Mouse (Mus musculus) liver, embryonic 14.5 days (tissue): ENCODE measurements around the gene Phex. TPM values are rescaled to one million over a fixed set of nuclear protein-coding genes. Genes with fewer than 3 reads are reported as not detected.

ENCODE experiments used
- ATAC-seq: fragments of 200-750 bp; cut with Nextera tagmentation; 2 replicates; pipeline ENCODE4 v1.8.0; 2017; ENCODE audit warnings: moderate number of reproducible peaks, mild to moderate bottlenecking, moderate library complexity; ENCODE audit not compliant: insufficient read depth
- DNase-seq, 3 experiments: peaks; one replicate each; pipeline ENCODE4 v3.0.0-alpha.2; 2012 to 2013; ENCODE audit warnings: low read depth in 3 of 3, low spot score in 3 of 3
- H3K27ac ChIP-seq: fragments of 300-500 bp; sonication (generic); 2 replicates; pipeline ENCODE4 v1.5.1; 2014; ENCODE audit warnings: moderate library complexity, mild to moderate bottlenecking, control low read depth, inconsistent platforms
- H3K27me3 ChIP-seq: fragments of 300-500 bp; sonication (generic); 2 replicates; pipeline ENCODE4 v1.6.1; 2014; ENCODE audit warnings: mild to moderate bottlenecking, low read length, moderate library complexity; ENCODE audit not compliant: control insufficient read depth, insufficient read depth
- H3K36me3 ChIP-seq: fragments of 300-500 bp; sonication (generic); replicated peaks from 2 replicates; pipeline ENCODE4 v1.6.1; 2014; ENCODE audit warnings: low read depth; ENCODE audit not compliant: control insufficient read depth, insufficient read depth
- H3K4me1 ChIP-seq, 2 experiments: fragments of 200-500 bp in 1 of 2; fragments of 300-500 bp in 1 of 2; sonication (generic) in 1 of 2; replicated peaks; 2 replicates each; pipeline ENCODE4 v1.6.1; 2012 to 2014; ENCODE audit warnings: antibody characterized with exemption in 1 of 2, inconsistent platforms in 1 of 2, low read length in 1 of 2; ENCODE audit not compliant: control insufficient read depth in 2 of 2, insufficient read depth in 2 of 2
- H3K4me2 ChIP-seq: fragments of 300-500 bp; sonication (generic); 2 replicates; pipeline ENCODE4 v1.6.1; 2014; ENCODE audit warnings: low read depth, mild to moderate bottlenecking, control low read depth, moderate library complexity
- H3K4me3 ChIP-seq, 2 experiments: fragments of 200-500 bp in 1 of 2; fragments of 300-500 bp in 1 of 2; sonication (generic) in 1 of 2; 2 replicates each; pipeline ENCODE4 v1.5.1; 2012 to 2014; ENCODE audit warnings: low read depth in 2 of 2, low read length in 2 of 2, mild to moderate bottlenecking in 2 of 2, control low read depth in 1 of 2, inconsistent platforms in 1 of 2, moderate library complexity in 1 of 2; ENCODE audit not compliant: insufficient read depth in 1 of 2
- H3K9ac ChIP-seq: fragments of 300-500 bp; sonication (generic); replicated peaks from 2 replicates; pipeline ENCODE4 v1.6.1; 2014; ENCODE audit warnings: mild to moderate bottlenecking, control low read depth, moderate library complexity
- H3K9me3 ChIP-seq: fragments of 300-500 bp; sonication (generic); 2 replicates; pipeline ENCODE4 v1.6.1; 2016; ENCODE audit warnings: low read length, mixed read lengths; ENCODE audit not compliant: control insufficient read depth
- CTCF ChIP-seq: IDR thresholded peaks from 2 replicates; pipeline ENCODE4 v1.5.1; 2016; ENCODE audit warnings: antibody characterized with exemption, low read depth, control low read depth
- EP300 ChIP-seq: IDR thresholded peaks from 2 replicates; pipeline ENCODE4 v1.6.1; 2016; ENCODE audit warnings: antibody characterized with exemption, low read depth
- WGBS: fragments of 180-500 bp; shearing (Covaris S2); extraction: QIAGEN DNeasy Blood & Tissue Kit; methylation state at CpG from one replicate; pipeline ENCODE4 v1.1.7; 2014; ENCODE audit not compliant: insufficient replicate concordance; 5-methylcytosine and 5-hydroxymethylcytosine counted together
- polyA plus RNA-seq, 2 experiments: library from polyadenylated mRNA; depleted of rRNA in 1 of 2; stranded (reverse) in 1 of 2; unstranded in 1 of 2; fragments of >200 nt; fragmentation: Nextera tagmentation in 1 of 2; extraction: Ambion mirVana in 1 of 2; gene quantifications; 2 replicates each; pipeline versions ENCODE4 v1.2.1 to v1.2.3; 2012 to 2014

Phex gene
- polyA plus RNA-seq (2012; rRNA removed) (0.01 TPM in 1 of 2 replicates, not detected in the other), polyA plus RNA-seq (2014; fragmentation: Nextera tagmentation; extraction: Ambion mirVana) (not detected in 2 replicates)

DNA sequence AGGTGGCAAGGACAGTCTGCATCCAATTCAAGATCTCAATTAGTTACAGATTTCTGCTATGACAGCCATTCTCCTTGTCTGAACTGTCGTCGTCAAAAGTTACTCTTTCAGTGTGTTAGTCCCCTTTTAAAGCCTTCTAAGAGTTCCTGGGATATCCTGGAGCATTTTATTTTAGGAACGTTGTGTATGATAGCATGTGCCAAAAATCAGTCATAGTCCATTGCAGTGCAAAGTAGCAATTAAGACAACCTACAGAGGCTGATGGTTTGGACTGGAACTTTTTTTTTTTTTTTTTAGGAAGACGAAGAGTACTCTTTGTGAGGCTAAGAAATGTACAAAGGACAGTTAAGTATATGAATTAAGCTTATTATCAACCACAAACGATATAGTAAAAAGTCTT lies at the start of gene Phex:
Phex (minus strand) TSS at position 101 of the 400 bp plus-strand sequence.
- no peak within 1 kb of the TSS for H3K9ac ChIP-seq
- 40% methylated on average over 5 of the region's 5 CpGs for WGBS
- H3K4me3 ChIP-seq, result no peak within 1 kb of the TSS
- H3K4me1 ChIP-seq, result no peaks in the 10 kb centered on the region
- no peak within 1 kb of the TSS for H3K4me2 ChIP-seq
- no peaks in the 10 kb centered on the region for H3K9me3 ChIP-seq
- H3K27me3 ChIP-seq, result no peaks in the 10 kb centered on the region
- H3K27ac ChIP-seq, result no peak within 1 kb of the TSS
- H3K36me3 ChIP-seq, result no peaks in the 10 kb centered on the region
- ATAC-seq (no peak), DNase-seq (no peak)
- TF ChIP-seq CTCF (no peak), EP300 (no peak)

DNA sequence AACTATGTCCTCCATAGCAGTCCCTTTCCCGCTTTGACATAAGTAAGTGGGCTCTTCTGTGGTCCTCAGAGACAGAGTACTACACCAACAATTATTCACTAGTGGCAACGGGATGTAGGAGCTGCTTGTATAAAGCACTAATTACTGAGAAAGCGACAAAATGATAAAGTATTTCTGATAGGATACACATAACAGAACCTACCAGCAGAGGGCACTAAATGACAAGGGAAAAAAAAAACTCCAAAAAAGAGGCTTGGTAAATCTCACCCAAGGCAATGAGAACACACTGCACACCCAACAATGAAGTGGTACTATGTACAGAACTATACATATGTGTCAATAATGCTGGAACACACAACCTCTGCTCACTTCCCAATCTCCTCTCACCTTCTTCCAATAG lies 47.6 kb upstream of the Phex start:
- Histone ChIP-seq H3K36me3 (no peaks in the 10 kb centered on the region), H3K9ac (no peak overlapping the region), H3K27me3 (no peaks in the 10 kb centered on the region), H3K9me3 (no peaks in the 10 kb centered on the region), H3K4me1 (no peaks in the 10 kb centered on the region), H3K4me2 (no peak overlapping the region), H3K27ac (no peak overlapping the region), H3K4me3 (no peak overlapping the region)
- TF ChIP-seq CTCF, result peak; percentile 28; the same call in 1 of the 2 replicates
- TF ChIP-seq EP300, result no peak
- 65% methylated on average over 3 of the region's 3 CpGs for WGBS
- DNase-seq (no peak), ATAC-seq (no peak)

DNA sequence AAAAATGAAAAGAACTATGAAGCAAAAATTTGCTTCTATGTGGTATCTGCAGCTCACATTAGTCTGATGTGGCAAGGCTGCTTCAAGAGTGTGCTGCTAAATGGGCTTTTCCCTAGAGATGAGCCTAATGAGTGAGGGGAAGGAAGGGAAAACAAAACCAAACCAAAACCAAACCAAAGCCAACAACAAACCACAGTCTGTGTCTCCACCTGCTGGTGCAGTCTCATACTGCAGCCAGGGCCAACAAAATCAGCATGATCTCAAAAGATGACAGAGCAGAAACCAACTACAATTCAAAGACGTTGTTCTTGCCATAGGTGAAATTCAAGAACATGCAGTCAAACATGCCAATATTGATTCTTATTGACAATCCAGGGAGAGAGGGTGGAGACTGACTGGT lies 39.3 kb upstream of the Phex start:
- no peaks in the 10 kb centered on the region for H3K36me3 ChIP-seq
- H3K4me3 ChIP-seq, result no peak overlapping the region
- TF ChIP-seq EP300 (no peak), CTCF (peak; percentile 64)
- no peaks in the 10 kb centered on the region for H3K4me1 ChIP-seq
- DNase-seq, result no peak
- no peaks in the 10 kb centered on the region for H3K27me3 ChIP-seq
- no peak overlapping the region for H3K4me2 ChIP-seq
- H3K9me3 ChIP-seq, result no peaks in the 10 kb centered on the region
- ATAC-seq, result no peak
- no peak overlapping the region for H3K27ac ChIP-seq
- H3K9ac ChIP-seq, result no peak overlapping the region
- WGBS, result 21% methylated on average over 1 of the region's 1 CpGs

DNA sequence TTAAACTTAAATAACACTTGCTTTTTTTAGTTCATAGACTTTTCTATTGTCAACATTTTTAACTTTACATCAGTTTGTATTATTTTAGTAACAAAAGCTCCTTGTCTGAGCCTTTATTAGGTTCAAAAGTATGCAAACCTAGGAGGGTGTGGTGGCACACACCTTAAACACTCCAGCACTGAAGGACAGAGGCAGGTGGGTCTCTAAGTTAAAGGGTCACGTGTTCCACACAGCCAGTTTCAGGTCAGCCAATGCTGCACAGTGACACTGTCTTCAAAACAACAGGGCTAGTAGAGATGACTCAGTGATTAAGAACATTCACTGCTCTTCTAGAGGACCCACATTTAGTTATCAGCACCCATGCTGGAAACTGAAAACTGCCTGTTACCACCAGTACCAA lies 33.9 kb upstream of the Phex start:
- no peak for DNase-seq
- TF ChIP-seq CTCF, result no peak
- no peak for TF ChIP-seq EP300
- WGBS, result 60% methylated on average over 1 of the region's 1 CpGs
- Histone ChIP-seq H3K36me3 (no peaks in the 10 kb centered on the region), H3K4me3 (no peak overlapping the region), H3K27me3 (no peaks in the 10 kb centered on the region), H3K9me3 (no peaks in the 10 kb centered on the region), H3K9ac (no peak overlapping the region), H3K4me2 (no peak overlapping the region), H3K27ac (no peak overlapping the region), H3K4me1 (no peaks in the 10 kb centered on the region)
- ATAC-seq, result no peak

DNA sequence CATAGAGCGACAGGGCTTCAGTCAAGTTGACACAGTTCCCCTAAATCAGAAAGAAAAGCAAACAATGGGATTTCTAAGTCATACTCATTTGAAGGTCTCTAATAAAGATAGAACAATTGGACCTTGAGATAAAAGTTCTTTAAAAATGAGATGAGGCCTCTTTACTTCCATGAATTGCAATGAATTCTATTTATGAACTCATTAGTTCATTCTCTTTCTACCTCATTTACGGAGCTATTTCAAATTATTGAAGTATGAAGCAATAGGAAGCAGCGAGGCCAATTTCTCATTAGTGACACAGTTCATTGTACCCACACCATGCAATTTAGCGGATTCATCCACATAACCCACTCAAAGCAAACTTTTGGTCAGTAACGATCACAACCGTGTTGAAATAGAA lies 32.3 kb upstream of the Phex start:
- no peak for TF ChIP-seq EP300
- no peak for TF ChIP-seq CTCF
- H3K9me3 ChIP-seq, result no peaks in the 10 kb centered on the region
- no peaks in the 10 kb centered on the region for H3K36me3 ChIP-seq
- no peak overlapping the region for H3K9ac ChIP-seq
- no peak for DNase-seq
- no peak for ATAC-seq
- no peaks in the 10 kb centered on the region for H3K4me1 ChIP-seq
- no peak overlapping the region for H3K27ac ChIP-seq
- H3K27me3 ChIP-seq, result no peaks in the 10 kb centered on the region
- H3K4me3 ChIP-seq, result no peak overlapping the region
- no peak overlapping the region for H3K4me2 ChIP-seq
- WGBS, result 64% methylated on average over 6 of the region's 6 CpGs
